Mouse (Mus musculus): ENCODE measurements around the gene Arhgap6.

DNA sequence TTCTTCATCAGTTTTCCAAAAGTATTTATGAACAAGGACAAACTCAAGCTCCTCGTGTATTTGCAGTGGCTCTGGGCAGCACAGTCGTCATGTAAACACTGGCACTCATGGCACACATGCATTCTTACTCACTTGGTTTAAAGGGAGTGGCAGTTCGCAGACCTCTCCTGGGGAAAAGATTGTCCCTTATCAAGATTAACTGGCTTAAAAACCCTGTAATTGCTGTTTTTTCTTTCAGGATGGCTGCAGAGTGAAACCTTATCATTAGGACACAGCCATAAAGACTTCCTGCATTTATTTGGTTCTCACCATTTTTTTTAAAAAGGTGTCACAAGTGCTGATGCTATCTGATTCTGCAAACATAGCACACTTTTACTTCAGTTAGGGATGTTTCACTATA lies 252.7 kb downstream of the Arhgap6 start:
- no peak for TF ChIP-seq CTCF (IDR thresholded peaks at IDR 0.05)
- no peak for TF ChIP-seq EP300 (IDR thresholded peaks at IDR 0.05)
